ENCODE assay signal across 42 mouse cellular contexts in the genomic region with DNA sequence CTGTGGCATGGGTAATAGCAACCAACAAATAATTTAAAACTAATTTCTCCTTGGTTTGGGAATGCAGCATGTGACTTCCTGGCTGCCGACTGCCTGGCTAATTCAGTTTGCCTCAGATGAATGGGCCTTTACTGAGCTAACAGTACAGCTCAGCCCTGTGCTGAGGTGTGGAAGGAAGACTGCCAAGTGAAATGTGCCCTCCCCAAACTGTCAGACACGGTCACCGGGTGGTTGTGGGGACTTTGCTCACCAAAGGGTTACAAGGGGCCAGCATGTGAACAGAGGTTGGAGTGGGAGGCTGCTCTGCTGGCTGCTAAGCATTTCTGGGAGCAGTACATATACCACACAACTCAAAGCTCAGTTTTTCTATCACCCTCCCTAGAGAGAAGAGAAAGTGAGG. TPM values are rescaled to one million over a fixed set of nuclear protein-coding genes. Genes with fewer than 3 reads are reported as not detected.
A peak's percentile ranks its signal among the peaks of the same experiment; 100 is the strongest.
DNase-seq lines count a peak whose midpoint lies in the region; ATAC-seq and TF ChIP-seq lines count a peak whose summit lies in the region.
"Had no signal": no experiment of that assay in that cellular context is flagged by ENCODE, and none has a peak within 500 bp of the region (broad histone marks: within the 10 kb centered on the region; RNA-seq: fewer than 3 reads in every experiment).

No protein-coding gene starts in this region.

- TF ChIP-seq POLR2A in liver, adult 2 months (IDR thresholded peaks at IDR 0.05; ENCODE audit: extremely low read depth, insufficient read depth, low read length), result no peak

- H3K4me1 ChIP-seq in embryonic facial prominence, embryonic 13.5 days, result 0 out of 2 replicates have a peak, but pooled peaks cover 3% of the 10 kb centered on the region
- H3K4me1 ChIP-seq in embryonic facial prominence, embryonic 10.5 days, result no peaks in the 10 kb centered on the region
- H3K4me1 ChIP-seq in liver, adult 2 months (ENCODE audit: control insufficient read depth, insufficient read depth, low read length), result no peaks in the 10 kb centered on the region
- no peaks in the 10 kb centered on the region for H3K4me1 ChIP-seq in liver, embryonic 11.5 days (replicated peaks; ENCODE audit: control insufficient read depth, insufficient read depth, low read length)
- peaks cover 5% of the 10 kb centered on the region; the same call in 1 of the 2 replicates for H3K4me1 ChIP-seq in liver, postnatal 0 days (ENCODE audit: insufficient read depth)
- no peaks in the 10 kb centered on the region for H3K4me1 ChIP-seq in neural tube, embryonic 15.5 days
- H3K4me1 ChIP-seq: embryonic facial prominence, embryonic 12.5 days; hindbrain, embryonic 13.5 days; limb, embryonic 13.5 days; midbrain, embryonic 13.5 days had no signal

- TF ChIP-seq CTCF in liver, adult 2 months (IDR thresholded peaks at IDR 0.05; ENCODE audit: low read depth, low read length), result no peak
- TF ChIP-seq CTCF in liver, postnatal 0 days (IDR thresholded peaks at IDR 0.05; ENCODE audit: low read depth), result no peak

- H3K79me2 ChIP-seq in liver, adult 2 months (ENCODE audit: control insufficient read depth, insufficient read depth, low read length), result no peaks in the 10 kb centered on the region

- no peak for DNase-seq in embryonic facial prominence, embryonic 10.5 days (ENCODE audit: low spot score)
- DNase-seq in liver, adult 2 months (ENCODE audit: extremely low read depth, low read depth, low spot score), result peak; percentile 56
- DNase-seq in liver, embryonic 11.5 days (ENCODE audit: low spot score), result no peak
- peak; percentile 33 for DNase-seq in kidney, postnatal 10 days
- no peak for DNase-seq in liver, postnatal 0 days
- no peak for DNase-seq in MN1 (ENCODE audit: low spot score)
- DNase-seq: adrenal gland, postnatal 10 days; cerebellum, adult 11 months; cerebellum, adult 9-10 months; cerebellum, postnatal 36 days; gastrocnemius, adult 2 months; gastrocnemius, postnatal 36 days; heart, adult 18-20 months; heart, postnatal 36 days; lung, adult 2 months; lung, postnatal 10 days; right cerebral cortex, adult 18-20 months; right cerebral cortex, postnatal 4 days; thymus, adult 18-20 months; thymus, postnatal 25 days had no signal

- TF ChIP-seq EP300 in liver, postnatal 0 days (IDR thresholded peaks at IDR 0.05; ENCODE audit: low read depth), result no peak

- no peaks in the 10 kb centered on the region for H3K36me3 ChIP-seq in embryonic facial prominence, embryonic 13.5 days
- no peaks in the 10 kb centered on the region for H3K36me3 ChIP-seq in embryonic facial prominence, embryonic 10.5 days (replicated peaks)
- no peaks in the 10 kb centered on the region for H3K36me3 ChIP-seq in liver, adult 2 months (ENCODE audit: control insufficient read depth, insufficient read depth, low read length)
- no peaks in the 10 kb centered on the region for H3K36me3 ChIP-seq in liver, embryonic 11.5 days (ENCODE audit: control insufficient read depth, insufficient read depth, low read length)
- H3K36me3 ChIP-seq in liver, postnatal 0 days (replicated peaks; ENCODE audit: insufficient read depth, low read length), result no peaks in the 10 kb centered on the region
- no peaks in the 10 kb centered on the region for H3K36me3 ChIP-seq in neural tube, embryonic 15.5 days
- H3K36me3 ChIP-seq: embryonic facial prominence, embryonic 12.5 days; hindbrain, embryonic 13.5 days; limb, embryonic 13.5 days; midbrain, embryonic 13.5 days had no signal

- no peaks in the 10 kb centered on the region for H3K27me3 ChIP-seq in embryonic facial prominence, embryonic 13.5 days
- no peaks in the 10 kb centered on the region for H3K27me3 ChIP-seq in embryonic facial prominence, embryonic 10.5 days (replicated peaks; ENCODE audit: low read depth, poor library complexity, severe bottlenecking)
- H3K27me3 ChIP-seq in liver, adult 2 months (ENCODE audit: control insufficient read depth, insufficient read depth, low read length), result no peaks in the 10 kb centered on the region
- no peaks in the 10 kb centered on the region for H3K27me3 ChIP-seq in liver, embryonic 11.5 days (replicated peaks; ENCODE audit: control insufficient read depth, insufficient read depth, low read length)
- H3K27me3 ChIP-seq in liver, postnatal 0 days (ENCODE audit: insufficient read depth, low read length), result no peaks in the 10 kb centered on the region
- H3K27me3 ChIP-seq in neural tube, embryonic 15.5 days (replicated peaks), result no peaks in the 10 kb centered on the region
- H3K27me3 ChIP-seq: CH12.LX; embryonic facial prominence, embryonic 12.5 days; hindbrain, embryonic 13.5 days; midbrain, embryonic 13.5 days had no signal

- WGBS in embryonic facial prominence, embryonic 13.5 days, result 75% methylated on average over 3 of the region's 3 CpGs
- 78% methylated on average over 3 of the region's 3 CpGs for WGBS in embryonic facial prominence, embryonic 10.5 days
- 21% methylated on average over 3 of the region's 3 CpGs for WGBS in liver, adult 2 months
- 80% methylated on average over 3 of the region's 3 CpGs for WGBS in liver, embryonic 11.5 days
- WGBS in liver, postnatal 0 days (ENCODE audit: insufficient replicate concordance), result 38% methylated on average over 3 of the region's 3 CpGs
- WGBS in neural tube, embryonic 15.5 days, result 71% methylated on average over 3 of the region's 3 CpGs

- no peak overlapping the region for H3K4me3 ChIP-seq in embryonic facial prominence, embryonic 13.5 days
- no peak overlapping the region for H3K4me3 ChIP-seq in embryonic facial prominence, embryonic 10.5 days
- H3K4me3 ChIP-seq in liver, adult 2 months (ENCODE audit: insufficient read depth, low read depth, low read length), result no peak overlapping the region
- no peak overlapping the region for H3K4me3 ChIP-seq in liver, embryonic 11.5 days (ENCODE audit: low read depth, low read length)
- no peak overlapping the region for H3K4me3 ChIP-seq in liver, postnatal 0 days (ENCODE audit: low read depth, low read length)
- no peak overlapping the region for H3K4me3 ChIP-seq in neural tube, embryonic 15.5 days (replicated peaks)
- H3K4me3 ChIP-seq: embryonic facial prominence, embryonic 12.5 days; erythroblast, embryonic 14.5 days; gastrocnemius, adult 2 months; hindbrain, embryonic 13.5 days; layer of hippocampus, adult 2 months; left cerebral cortex, adult 2 months; limb, embryonic 13.5 days; midbrain, embryonic 13.5 days had no signal

- 0 out of 2 replicates have a peak overlapping the region, but pooled peaks have one; percentile 7 for H3K27ac ChIP-seq in embryonic facial prominence, embryonic 13.5 days
- no peak overlapping the region for H3K27ac ChIP-seq in embryonic facial prominence, embryonic 10.5 days (replicated peaks)
- no peak overlapping the region for H3K27ac ChIP-seq in liver, adult 2 months (replicated peaks; ENCODE audit: insufficient read depth, low read depth, low read length)
- no peak overlapping the region for H3K27ac ChIP-seq in liver, embryonic 11.5 days (ENCODE audit: low read depth, low read length)
- no peak overlapping the region for H3K27ac ChIP-seq in liver, postnatal 0 days (ENCODE audit: low read depth)
- H3K27ac ChIP-seq in neural tube, embryonic 15.5 days (replicated peaks), result no peak overlapping the region
- H3K27ac ChIP-seq: embryonic facial prominence, embryonic 12.5 days; gastrocnemius, adult 2 months; hindbrain, embryonic 13.5 days; kidney, postnatal 0 days; layer of hippocampus, adult 2 months; left cerebral cortex, adult 2 months; limb, embryonic 13.5 days; macrophage; midbrain, embryonic 13.5 days; stomach, postnatal 0 days had no signal

- H3K9me3 ChIP-seq in embryonic facial prominence, embryonic 13.5 days, result no peaks in the 10 kb centered on the region
- no peaks in the 10 kb centered on the region for H3K9me3 ChIP-seq in embryonic facial prominence, embryonic 10.5 days
- no peaks in the 10 kb centered on the region for H3K9me3 ChIP-seq in liver, embryonic 11.5 days (ENCODE audit: control insufficient read depth, low read length)
- H3K9me3 ChIP-seq in liver, postnatal 0 days (ENCODE audit: low read length), result no peaks in the 10 kb centered on the region
- no peaks in the 10 kb centered on the region for H3K9me3 ChIP-seq in neural tube, embryonic 15.5 days (replicated peaks)
- H3K9me3 ChIP-seq: hindbrain, embryonic 13.5 days; midbrain, embryonic 13.5 days had no signal

- no peak overlapping the region for H3K9ac ChIP-seq in embryonic facial prominence, embryonic 13.5 days
- H3K9ac ChIP-seq in liver, adult 2 months (ENCODE audit: low read depth, low read length), result no peak overlapping the region
- no peak overlapping the region for H3K9ac ChIP-seq in liver, embryonic 11.5 days (ENCODE audit: low read depth, low read length)
- H3K9ac ChIP-seq in liver, postnatal 0 days (replicated peaks), result no peak overlapping the region
- no peak overlapping the region for H3K9ac ChIP-seq in neural tube, embryonic 15.5 days (replicated peaks)
- H3K9ac ChIP-seq: embryonic facial prominence, embryonic 12.5 days; hindbrain, embryonic 13.5 days; limb, embryonic 13.5 days; midbrain, embryonic 13.5 days had no signal

- H3K4me2 ChIP-seq in embryonic facial prominence, embryonic 13.5 days, result no peak overlapping the region
- no peak overlapping the region for H3K4me2 ChIP-seq in liver, embryonic 11.5 days
- no peak overlapping the region for H3K4me2 ChIP-seq in liver, postnatal 0 days (ENCODE audit: low read depth, low read length)
- no peak overlapping the region for H3K4me2 ChIP-seq in neural tube, embryonic 15.5 days
- H3K4me2 ChIP-seq: embryonic facial prominence, embryonic 12.5 days; heart, embryonic 11.5 days; hindbrain, embryonic 13.5 days; limb, embryonic 13.5 days; midbrain, embryonic 13.5 days had no signal

- no peak for ATAC-seq in embryonic facial prominence, embryonic 13.5 days (ENCODE audit: insufficient number of reproducible peaks, insufficient read depth, low FRiP score, low TSS enrichment, low read depth)
- no peak for ATAC-seq in liver, embryonic 11.5 days (replicated peaks; ENCODE audit: low FRiP score)
- ATAC-seq in liver, postnatal 0 days, result peak; percentile 53
- no peak for ATAC-seq in neural tube, embryonic 15.5 days (ENCODE audit: low FRiP score)
- ATAC-seq: forebrain, embryonic 16.5 days; midbrain, embryonic 13.5 days; Patski had no signal

RNA-seq across cellular contexts. Expression of a gene that starts 3.5 kb away (rescaled TPM):
- polyA plus RNA-seq in embryonic facial prominence, embryonic 13.5 days (2015; fragmentation: Nextera tagmentation; extraction: Ambion mirVana), result 0.39 and 0.47 TPM in 2 replicates
- polyA plus RNA-seq in embryonic facial prominence, embryonic 10.5 days (2016; fragmentation: Nextera tagmentation; extraction: Ambion mirVana), result 0.35 and 0.82 TPM in 2 replicates
- under 0.01 TPM in 1 of 2 replicates, not detected in the other for total RNA-seq in liver, adult 2 months (2014; rRNA removed)
- polyA plus RNA-seq in liver, adult 2 months (2012; rRNA removed), result 0.06 and 0.09 TPM in 2 replicates
- 0.45 and 0.70 TPM in 2 replicates for polyA plus RNA-seq in liver, embryonic 11.5 days (2014; fragmentation: Nextera tagmentation; extraction: Ambion mirVana)
- 0.29 and 0.52 TPM in 2 replicates for polyA plus RNA-seq in liver, postnatal 0 days (2015; fragmentation: Nextera tagmentation; extraction: Ambion mirVana)
- polyA plus RNA-seq in neural tube, embryonic 15.5 days (2015; fragmentation: Nextera tagmentation; extraction: Ambion mirVana), result 0.63 and 3.1 TPM in 2 replicates
- polyA plus RNA-seq: C2C12; erythroblast, embryonic 14.5 days; forebrain, embryonic 11.5 days; forebrain, embryonic 16.5 days; macrophage; midbrain, embryonic 13.5 days; Patski had no signal

RNA-seq across cellular contexts. Expression of a gene that starts 46.0 kb away (rescaled TPM):
- polyA plus RNA-seq in embryonic facial prominence, embryonic 13.5 days (2015; fragmentation: Nextera tagmentation; extraction: Ambion mirVana), result 0.78 and 1.1 TPM in 2 replicates
- polyA plus RNA-seq in embryonic facial prominence, embryonic 10.5 days (2016; fragmentation: Nextera tagmentation; extraction: Ambion mirVana), result 0.39 and 0.48 TPM in 2 replicates
- total RNA-seq in liver, adult 2 months (2014; rRNA removed), result 0.81 TPM in 1 of 2 replicates, not detected in the other
- 2.6 and 10.0 TPM in 2 replicates for polyA plus RNA-seq in liver, adult 2 months (2012; rRNA removed)
- polyA plus RNA-seq in liver, embryonic 11.5 days (2014; fragmentation: Nextera tagmentation; extraction: Ambion mirVana), result 0.19 and 1.9 TPM in 2 replicates
- 0.89 and 3.9 TPM in 2 replicates for polyA plus RNA-seq in liver, postnatal 0 days (2015; fragmentation: Nextera tagmentation; extraction: Ambion mirVana)
- polyA plus RNA-seq in neural tube, embryonic 15.5 days (2015; fragmentation: Nextera tagmentation; extraction: Ambion mirVana), result 0.24 and 0.59 TPM in 2 replicates
- total RNA-seq: CH12.LX; ES-E14; layer of hippocampus, postnatal 14 days; left cerebral cortex, adult 2 months; megakaryocyte-erythroid progenitor cell, adult 5-6 weeks had no signal
- polyA plus RNA-seq: C2C12; erythroblast, embryonic 14.5 days; forebrain, embryonic 11.5 days; forebrain, embryonic 16.5 days; kidney, postnatal 0 days; lung, adult 2 months; macrophage; midbrain, embryonic 13.5 days; neural tube, embryonic 11.5 days had no signal

RNA-seq across cellular contexts. Expression of a gene that starts 46.1 kb away (rescaled TPM):
- 32.2 and 33.5 TPM in 2 replicates for polyA plus RNA-seq in embryonic facial prominence, embryonic 13.5 days (2015; fragmentation: Nextera tagmentation; extraction: Ambion mirVana)
- 14.8 and 15.2 TPM in 2 replicates for polyA plus RNA-seq in embryonic facial prominence, embryonic 10.5 days (2016; fragmentation: Nextera tagmentation; extraction: Ambion mirVana)
- 42.3 and 60.7 TPM in 2 replicates for total RNA-seq in liver, adult 2 months (2014; rRNA removed)
- 91.4 and 103 TPM in 2 replicates for polyA plus RNA-seq in liver, adult 2 months (2012; rRNA removed)
- 11.4 and 13.3 TPM in 2 replicates for polyA plus RNA-seq in liver, embryonic 11.5 days (2014; fragmentation: Nextera tagmentation; extraction: Ambion mirVana)
- polyA plus RNA-seq in liver, postnatal 0 days (2015; fragmentation: Nextera tagmentation; extraction: Ambion mirVana), result 40.3 and 44.1 TPM in 2 replicates
- polyA plus RNA-seq in neural tube, embryonic 15.5 days (2015; fragmentation: Nextera tagmentation; extraction: Ambion mirVana), result 15.6 and 19.0 TPM in 2 replicates

RNA-seq across cellular contexts. Expression of a gene that starts 46.4 kb away (rescaled TPM):
- polyA plus RNA-seq in embryonic facial prominence, embryonic 13.5 days (2015; fragmentation: Nextera tagmentation; extraction: Ambion mirVana), result 12.3 and 14.5 TPM in 2 replicates
- 7.8 and 8.2 TPM in 2 replicates for polyA plus RNA-seq in embryonic facial prominence, embryonic 10.5 days (2016; fragmentation: Nextera tagmentation; extraction: Ambion mirVana)
- 569 and 647 TPM in 2 replicates for total RNA-seq in liver, adult 2 months (2014; rRNA removed)
- polyA plus RNA-seq in liver, adult 2 months (2012; rRNA removed), result 592 and 631 TPM in 2 replicates
- polyA plus RNA-seq in liver, embryonic 11.5 days (2014; fragmentation: Nextera tagmentation; extraction: Ambion mirVana), result 8.1 and 10.5 TPM in 2 replicates
- polyA plus RNA-seq in liver, postnatal 0 days (2015; fragmentation: Nextera tagmentation; extraction: Ambion mirVana), result 310 and 342 TPM in 2 replicates
- polyA plus RNA-seq in neural tube, embryonic 15.5 days (2015; fragmentation: Nextera tagmentation; extraction: Ambion mirVana), result 7.9 and 11.0 TPM in 2 replicates

Comparison
In these comparisons a context has a peak if more than half of its experiments do, and no peak if none do; other contexts are left out.
1. DNase-seq: peak in liver, adult 2 months (single experiment) and kidney, postnatal 10 days (single experiment); none in embryonic facial prominence, embryonic 10.5 days (single experiment), liver, embryonic 11.5 days (single experiment), liver, postnatal 0 days (single experiment) and MN1 (single experiment).